Mouse (Mus musculus): ENCODE results near the gene Hoxa10. TPM values are rescaled to one million over a fixed set of nuclear protein-coding genes. Genes with fewer than 3 reads are reported as not detected.

Hoxa10 gene
- 1.6 and 2.3 TPM in 2 replicates for total RNA-seq (2017)

DNA sequence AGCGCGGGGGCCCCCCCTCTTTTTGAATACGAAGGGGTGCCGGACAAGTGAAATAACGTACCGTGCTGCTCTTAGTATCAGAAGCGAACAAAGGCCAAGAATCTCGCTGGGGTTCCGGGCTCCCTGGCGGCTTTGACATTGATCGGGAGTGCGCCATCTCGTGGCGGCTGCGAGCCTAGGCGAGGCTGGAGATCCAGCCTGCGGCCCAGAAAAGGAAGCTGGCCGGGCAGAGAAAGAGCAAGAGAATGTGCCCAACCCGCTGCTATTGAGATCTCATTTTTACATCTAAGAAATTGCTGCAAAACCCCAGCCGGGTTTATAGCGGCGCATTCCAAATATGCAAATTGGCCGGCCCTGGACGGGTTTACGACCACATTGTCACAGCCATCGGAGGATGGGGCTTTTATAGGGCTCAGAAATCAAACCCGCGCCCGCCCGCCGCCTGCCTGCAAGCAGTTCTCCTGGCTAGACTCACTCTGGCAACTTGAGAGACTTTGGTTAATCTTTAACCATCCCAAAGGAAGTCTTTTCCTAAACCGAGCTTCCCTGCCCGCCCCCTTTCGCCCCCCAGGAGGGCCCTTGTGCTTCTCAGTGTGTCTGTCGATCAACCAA, at the start of gene Hoxa10:
Hoxa10 (minus strand) TSS at position 466 of the 612 bp plus-strand sequence.
- peak; percentile 87 for ATAC-seq (replicated peaks; ENCODE audit: low read depth, poor library complexity, severe bottlenecking)

DNA sequence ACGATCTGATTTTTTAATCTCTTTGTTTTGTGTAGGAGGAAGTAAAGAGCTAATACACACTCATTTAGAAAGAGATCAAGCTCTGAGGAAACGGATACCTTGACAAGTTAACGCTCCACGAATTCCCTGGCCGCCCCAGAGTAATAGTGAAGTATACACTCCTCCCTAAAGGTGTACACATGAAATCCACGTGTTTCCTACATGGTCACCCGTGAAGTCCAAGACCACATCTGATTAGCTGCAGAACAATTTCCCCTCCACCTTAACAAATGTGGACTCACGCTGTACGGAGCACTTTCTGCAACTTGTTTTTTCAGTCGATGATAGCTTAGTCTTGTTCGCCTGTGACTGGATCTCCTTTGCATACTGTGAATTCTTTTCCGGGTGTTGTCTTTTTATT, 49.5 kb upstream of the Hoxa10 start:
- ATAC-seq (replicated peaks; ENCODE audit: low read depth, poor library complexity, severe bottlenecking) = no peak

DNA sequence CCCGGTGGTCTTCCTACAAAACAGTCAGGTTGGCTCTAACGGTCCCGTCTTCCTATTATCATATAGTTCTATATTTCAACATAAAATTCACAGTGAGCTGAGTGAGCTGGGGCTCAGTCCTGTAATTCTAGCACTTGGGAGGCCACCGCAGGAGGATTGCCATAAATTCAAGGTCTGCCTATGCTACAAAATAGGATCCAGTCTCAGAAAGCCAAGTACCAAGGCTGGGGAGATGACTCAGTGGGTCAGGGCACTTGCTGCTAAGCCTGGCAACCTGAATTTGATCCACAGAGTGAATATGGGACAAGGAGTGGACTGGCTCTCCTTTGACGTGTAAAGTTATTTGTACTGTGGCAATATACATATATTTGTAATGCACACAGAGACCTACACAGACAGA, 43.2 kb upstream of the Hoxa10 start:
- no peak for ATAC-seq (replicated peaks; ENCODE audit: low read depth, poor library complexity, severe bottlenecking)

DNA sequence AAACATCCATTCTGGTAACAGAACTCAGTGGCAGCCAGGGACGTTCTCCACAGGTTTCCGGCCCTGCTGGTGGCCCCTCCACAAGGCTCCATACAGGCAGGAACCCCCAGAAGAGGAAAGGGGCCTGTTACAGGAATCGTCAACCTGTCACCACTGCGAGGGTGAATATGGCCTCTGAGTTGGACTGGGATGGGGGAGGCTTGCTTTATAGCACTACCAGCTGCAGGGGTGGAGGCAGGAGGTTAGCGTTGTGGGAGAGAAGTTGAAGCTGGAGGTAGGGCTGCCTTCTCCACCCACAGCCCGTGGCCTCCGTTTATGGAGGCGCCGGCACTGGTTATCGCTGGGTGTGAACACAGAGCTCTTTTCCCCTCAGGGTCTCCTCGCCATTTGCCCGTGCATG, 40.4 kb upstream of the Hoxa10 start:
- no peak for ATAC-seq (replicated peaks; ENCODE audit: low read depth, poor library complexity, severe bottlenecking)

DNA sequence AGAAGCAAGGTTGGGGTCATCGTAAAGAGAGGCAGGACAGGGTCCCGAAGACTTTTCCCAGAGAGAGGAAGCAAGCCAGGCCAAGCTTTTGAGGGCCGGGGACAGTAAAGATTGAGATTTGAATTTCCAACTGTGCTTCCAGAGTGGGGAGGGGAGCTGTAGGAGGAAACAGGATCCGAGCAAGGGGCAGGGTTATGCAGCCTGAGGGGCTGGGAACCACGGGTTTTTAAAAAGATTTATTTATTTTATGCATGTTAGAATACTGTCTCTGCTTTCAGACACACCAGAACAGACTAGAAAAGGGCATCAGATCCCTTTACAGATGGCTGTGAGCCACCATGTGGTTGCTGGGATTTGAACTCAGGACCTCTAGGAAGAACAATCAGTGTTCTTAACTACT, 36.3 kb upstream of the Hoxa10 start:
- no peak for ATAC-seq (replicated peaks; ENCODE audit: low read depth, poor library complexity, severe bottlenecking)

DNA sequence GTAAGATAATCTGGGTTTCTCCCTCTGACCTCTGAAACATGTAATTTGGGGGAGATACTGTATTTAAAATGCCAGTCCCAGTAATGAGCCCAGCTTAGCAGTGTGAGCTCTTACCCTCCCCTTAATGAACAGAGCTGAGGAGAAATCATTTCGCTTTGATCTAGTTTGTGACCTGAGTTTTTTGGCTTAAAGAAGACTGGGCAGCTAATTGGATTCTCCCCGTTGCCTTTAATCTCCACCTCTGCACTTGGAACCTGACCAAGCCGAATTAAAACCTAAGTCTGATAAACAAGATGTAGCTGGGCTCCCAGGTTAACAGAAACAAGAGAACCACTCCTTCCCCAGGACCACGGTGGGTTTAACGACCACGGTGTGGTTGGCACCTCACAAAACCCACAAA, 35.7 kb upstream of the Hoxa10 start:
- no peak for ATAC-seq (replicated peaks; ENCODE audit: low read depth, poor library complexity, severe bottlenecking)

DNA sequence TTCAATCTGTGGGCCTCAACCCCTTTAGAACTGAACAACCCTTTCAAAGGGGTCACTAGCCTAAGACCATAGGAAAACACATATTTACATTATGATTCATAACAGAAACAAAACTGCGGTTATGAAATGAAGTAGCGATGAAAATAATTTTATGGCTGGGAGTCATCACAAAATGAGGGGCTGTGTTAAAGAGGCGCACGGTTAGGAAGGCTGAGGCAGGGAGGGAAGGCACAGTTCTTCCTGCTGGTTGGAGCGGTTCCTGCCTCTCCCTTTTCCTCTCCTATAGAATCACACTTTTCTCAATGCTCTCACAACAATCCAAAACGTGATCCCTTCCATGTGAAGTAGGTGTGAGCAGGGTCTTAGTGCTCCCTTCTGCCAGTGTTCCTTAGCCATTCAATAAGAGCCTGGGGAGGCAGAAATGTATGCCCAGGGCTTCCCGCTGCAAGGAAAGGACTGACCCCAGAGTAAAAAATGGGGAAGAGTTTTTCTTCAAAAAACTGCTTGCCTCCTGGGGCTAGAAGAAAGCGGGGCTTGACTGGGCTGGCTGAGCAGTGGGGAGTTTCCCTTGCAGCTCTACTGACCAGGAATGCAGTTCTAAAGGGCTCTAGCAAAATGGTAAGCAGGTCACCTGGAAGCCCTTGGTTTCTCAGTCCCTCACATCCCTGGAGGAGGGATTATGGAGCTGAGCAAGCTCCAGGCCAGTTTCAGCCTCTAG, 35.1 kb upstream of the Hoxa10 start:
- no peak for ATAC-seq (replicated peaks; ENCODE audit: low read depth, poor library complexity, severe bottlenecking)

DNA sequence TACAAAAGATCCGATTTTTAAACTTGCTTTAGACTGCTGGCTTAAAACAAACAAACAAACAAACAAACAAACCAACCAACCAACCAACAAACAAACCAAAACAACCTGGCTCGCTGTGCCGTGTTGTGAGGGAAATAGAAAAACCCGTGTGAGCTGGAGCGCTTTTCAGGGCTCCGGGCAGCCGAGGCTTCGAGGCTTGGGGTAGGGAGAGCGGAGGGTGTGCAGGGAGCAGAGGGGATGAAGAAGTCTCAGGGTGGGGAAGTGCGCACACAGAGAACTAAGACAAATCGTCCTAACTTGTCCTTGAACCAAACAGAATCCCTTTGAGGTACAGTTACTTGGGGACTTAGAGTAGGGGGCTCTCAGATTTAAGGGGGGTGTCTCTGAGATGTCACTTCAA, 33.9 kb upstream of the Hoxa10 start:
- no peak for ATAC-seq (replicated peaks; ENCODE audit: low read depth, poor library complexity, severe bottlenecking)

DNA sequence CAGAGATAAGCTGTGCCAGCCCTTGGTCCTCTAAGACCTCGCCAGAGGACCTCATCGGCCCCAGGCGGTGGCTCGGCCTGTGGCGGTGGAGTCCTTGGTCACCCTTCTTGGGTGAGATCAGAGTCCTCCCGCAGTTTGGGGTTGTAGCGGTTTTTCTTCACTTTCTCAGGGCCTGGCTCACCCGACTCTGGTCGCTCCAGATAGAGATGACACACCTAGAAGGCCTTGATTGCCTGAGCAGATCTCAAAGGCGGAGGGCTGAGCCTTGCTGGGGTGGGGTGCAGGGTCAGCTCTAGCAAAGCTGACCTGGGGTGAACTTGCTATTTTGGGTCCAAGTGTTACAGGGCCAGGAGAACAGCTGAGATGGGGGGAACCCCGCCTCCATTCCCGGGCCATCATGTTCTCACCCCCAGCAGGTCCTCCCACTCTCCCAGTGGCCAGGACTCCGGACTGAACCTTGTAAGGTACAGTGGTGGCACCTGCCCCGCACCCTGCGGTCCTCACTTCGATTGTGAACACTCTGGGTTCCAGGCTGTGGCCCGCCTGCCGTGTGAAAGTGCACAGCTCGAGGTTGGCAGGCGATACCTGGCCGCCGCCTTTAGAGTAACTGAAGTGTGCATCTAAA, 33.1 kb upstream of the Hoxa10 start:
- 0 out of 2 replicates have a peak, but pooled peaks have one; percentile 13 for ATAC-seq (replicated peaks; ENCODE audit: low read depth, poor library complexity, severe bottlenecking)

DNA sequence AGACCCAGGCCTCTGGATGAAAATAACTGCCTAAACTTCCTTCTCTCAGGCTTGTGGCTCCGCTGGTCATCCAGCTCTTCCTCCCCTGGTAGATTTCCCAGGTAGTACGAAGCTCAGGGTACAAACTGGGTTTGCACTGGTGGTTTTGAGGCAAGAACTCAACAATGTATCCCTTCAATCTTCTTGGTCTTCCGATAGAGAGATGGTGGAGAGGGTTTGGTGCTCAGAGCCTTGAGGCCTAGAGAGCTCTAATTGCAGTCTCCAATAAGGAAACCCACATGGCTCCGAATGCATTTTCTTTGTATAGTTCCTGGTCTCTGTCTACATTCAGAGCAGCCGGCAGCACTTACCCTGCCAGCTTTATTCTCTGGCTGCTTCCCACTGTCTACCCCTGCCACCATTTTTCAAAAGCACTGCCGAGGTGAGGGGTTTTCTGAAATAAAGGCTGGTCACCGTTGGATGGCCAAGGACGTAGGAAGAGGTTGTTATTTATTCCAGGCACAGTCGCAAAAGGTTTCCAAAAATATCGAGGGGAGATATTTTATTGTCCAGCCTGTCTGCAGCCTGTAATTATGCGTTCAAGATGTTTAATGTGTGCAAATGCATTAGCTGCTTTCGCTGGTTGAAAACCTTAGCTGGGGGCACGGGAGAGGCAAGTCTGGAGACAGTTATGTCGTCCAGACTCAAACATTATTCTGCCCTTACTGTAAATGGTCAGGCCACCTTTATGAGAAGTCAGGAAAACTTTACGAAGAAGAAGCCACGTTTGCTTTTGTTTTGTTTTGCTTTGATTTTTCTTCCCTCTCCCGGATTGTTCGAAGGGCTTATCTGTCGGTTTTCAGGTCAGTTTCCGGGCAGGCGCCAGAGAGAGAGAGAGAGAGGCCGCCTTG, 32.4 kb upstream of the Hoxa10 start:
- ATAC-seq (replicated peaks; ENCODE audit: low read depth, poor library complexity, severe bottlenecking) = no peak

DNA sequence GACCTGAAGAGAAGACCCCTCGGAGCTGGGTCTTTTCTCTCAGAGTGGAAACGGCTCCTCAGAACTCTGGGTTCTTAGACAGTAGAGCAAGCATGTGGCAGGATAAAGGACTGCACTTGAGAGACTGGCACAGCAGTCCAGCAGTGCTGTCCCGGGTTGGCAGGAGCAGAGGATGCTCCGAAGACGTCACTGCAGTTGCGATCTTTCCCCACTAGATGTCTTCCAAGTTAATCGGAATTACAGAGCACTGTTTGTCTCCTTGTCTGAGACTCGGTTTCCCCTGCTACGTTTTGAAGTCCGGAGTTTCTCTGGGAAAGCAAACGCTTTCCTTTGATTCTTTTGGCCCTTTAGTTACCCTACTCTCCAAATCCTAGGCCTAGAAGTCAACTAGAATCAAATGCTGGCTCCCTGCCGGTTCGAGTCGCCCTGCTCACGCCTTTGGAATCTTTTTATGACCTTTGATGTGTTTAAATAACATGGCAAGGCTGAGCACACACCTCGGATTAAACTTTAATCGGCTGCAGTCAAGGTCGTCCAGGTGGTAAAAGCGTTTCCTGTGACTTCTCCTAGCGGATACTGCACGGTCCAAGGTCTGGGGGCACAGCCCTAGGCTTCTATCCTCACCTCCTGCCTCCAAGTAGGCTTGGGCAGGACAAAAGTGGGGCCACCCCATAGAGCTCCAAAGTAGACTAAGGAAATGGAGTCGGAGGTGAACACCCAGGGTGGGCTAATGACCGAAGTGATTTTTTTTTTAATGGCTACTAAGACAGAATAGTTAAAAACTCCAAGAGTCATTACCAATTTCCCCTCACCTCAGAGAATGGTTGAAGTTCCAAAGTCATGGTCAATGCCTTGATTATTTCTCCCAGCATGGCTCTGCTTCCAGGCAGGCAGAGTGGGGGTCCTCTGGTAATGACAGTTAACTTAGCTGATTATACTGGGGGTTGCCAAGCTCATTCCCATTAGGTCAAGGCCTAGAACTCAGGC, 30.1 kb upstream of the Hoxa10 start:
- peak; percentile 77 for ATAC-seq (replicated peaks; ENCODE audit: low read depth, poor library complexity, severe bottlenecking)

DNA sequence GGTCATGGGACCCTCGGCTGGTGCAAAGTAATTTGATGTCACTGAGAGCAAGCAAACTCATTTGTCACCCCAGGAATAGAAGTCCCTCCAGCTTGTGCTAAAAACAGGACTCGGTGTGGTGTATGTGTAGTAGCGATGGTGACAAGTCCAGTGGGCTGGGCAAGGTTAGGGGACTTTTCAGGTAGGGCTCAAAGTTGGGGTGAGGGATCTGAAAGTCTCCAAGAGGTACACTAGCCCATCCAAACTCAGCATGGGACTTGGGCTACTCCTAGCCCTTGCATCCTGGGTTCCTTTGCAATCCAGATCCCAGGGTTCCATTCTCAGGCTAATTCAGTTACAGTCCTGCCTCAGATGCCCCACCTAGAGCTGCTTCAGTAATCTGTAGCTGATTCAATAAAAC, 28.1 kb upstream of the Hoxa10 start:
- ATAC-seq (replicated peaks; ENCODE audit: low read depth, poor library complexity, severe bottlenecking) = no peak

DNA sequence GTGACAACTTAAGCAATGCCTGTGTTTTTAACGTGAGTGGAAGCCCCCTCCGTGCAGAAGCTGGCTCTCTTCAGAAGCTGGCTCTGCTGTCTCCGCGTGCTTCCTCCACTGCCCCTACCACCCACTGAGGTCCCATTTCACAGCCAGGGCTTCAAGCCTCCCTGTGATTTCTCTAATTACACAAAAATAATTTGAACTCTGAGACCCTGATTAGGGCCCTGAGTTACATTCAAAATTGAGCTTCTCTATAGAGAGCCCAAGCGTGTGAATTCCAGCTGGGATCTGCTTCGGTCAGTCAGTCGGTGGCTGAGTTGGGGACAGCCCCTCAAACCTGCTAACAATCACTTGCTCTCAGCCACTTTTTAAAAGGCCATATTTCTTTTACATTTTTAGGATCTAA, 27.7 kb upstream of the Hoxa10 start:
- no peak for ATAC-seq (replicated peaks; ENCODE audit: low read depth, poor library complexity, severe bottlenecking)

DNA sequence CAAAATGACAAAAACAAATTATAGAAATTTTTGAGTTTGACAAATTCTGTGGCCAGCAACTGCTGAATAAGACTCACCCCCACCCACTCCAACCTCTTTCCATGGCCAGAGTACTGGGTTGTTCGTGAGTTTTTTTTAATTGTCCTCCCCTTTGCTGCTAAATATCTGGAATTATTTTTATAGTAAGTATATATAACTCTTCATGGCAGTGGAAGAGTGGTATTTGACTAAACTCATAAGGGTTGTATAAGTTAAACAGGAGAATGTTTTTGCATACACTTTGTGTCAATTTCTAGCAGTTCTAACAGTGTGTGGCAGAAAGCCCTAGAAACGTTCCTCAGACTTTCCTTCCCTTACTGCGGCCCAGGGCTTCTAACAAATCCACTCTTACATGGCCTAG, 27.0 kb upstream of the Hoxa10 start:
- ATAC-seq (replicated peaks; ENCODE audit: low read depth, poor library complexity, severe bottlenecking) = no peak

DNA sequence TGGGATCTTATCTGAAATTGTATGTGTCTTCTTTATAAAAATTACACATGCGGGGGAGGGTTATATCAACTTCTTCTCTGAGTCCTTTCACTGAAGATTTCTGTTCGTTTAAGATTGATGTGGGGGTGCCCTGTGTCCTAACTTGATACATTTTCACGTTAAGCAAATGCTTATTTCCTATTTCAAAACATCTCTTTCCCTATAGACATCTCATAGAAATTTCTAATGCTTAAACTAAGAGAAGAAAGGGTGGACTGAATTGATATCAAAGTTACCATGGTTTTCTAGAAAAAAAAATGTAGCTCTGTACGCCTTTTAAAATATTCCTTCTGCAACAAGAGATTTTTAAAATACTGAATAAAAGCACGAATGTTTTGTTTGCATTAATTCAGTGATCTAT, 26.6 kb upstream of the Hoxa10 start:
- ATAC-seq (replicated peaks; ENCODE audit: low read depth, poor library complexity, severe bottlenecking) = no peak

DNA sequence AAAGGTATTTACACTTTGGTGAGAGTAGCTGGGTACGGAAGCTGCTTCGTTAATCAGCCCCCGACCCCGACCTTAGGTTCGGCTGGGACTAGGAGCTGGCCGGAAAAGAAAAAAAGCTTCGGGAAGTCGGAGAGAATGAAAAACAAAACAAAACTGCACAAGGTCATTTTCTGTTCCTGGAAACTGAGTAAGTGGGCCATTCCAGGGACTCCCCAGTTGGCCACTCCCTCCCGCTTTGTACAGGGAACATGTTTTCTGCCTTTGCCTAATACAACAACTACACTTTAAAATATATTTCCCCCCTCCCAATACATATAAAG, 26.0 kb upstream of the Hoxa10 start:
- no peak for ATAC-seq (replicated peaks; ENCODE audit: low read depth, poor library complexity, severe bottlenecking)

DNA sequence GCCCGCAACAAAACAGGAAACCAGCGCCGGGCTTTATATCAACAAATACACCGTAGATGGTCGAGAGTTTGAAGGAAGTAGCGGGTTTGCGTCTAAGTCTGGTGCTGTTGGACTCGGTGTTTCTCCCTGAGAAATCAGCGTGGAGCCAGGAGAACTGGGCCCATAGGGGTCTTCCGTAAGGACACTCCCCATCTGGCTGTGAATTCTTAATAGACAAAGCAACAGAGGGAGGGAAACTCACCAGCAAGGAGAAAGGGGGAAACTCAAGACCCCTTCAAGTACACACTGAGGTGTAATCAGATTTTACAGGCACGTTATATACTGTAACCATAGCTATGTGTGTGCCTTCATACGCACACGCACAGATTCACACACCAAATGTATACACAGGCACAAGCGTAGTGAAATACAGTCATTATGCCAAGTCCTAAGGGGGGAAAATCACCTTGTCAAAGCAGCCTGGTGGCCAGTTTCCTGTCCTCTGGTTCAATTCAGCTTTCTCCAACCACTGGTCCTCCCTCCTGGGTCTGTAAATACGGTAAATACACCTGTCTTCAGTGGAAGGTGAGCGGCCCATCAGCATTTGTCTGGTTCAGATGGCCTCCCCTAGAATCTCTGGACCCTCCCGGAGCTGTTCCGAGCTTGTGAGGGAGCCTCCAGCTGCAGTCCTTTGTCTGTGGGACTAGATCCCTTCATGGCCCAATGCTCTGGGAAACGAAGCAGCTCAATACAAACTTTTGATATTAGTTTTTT, 25.4 kb upstream of the Hoxa10 start:
- no peak for ATAC-seq (replicated peaks; ENCODE audit: low read depth, poor library complexity, severe bottlenecking)

DNA sequence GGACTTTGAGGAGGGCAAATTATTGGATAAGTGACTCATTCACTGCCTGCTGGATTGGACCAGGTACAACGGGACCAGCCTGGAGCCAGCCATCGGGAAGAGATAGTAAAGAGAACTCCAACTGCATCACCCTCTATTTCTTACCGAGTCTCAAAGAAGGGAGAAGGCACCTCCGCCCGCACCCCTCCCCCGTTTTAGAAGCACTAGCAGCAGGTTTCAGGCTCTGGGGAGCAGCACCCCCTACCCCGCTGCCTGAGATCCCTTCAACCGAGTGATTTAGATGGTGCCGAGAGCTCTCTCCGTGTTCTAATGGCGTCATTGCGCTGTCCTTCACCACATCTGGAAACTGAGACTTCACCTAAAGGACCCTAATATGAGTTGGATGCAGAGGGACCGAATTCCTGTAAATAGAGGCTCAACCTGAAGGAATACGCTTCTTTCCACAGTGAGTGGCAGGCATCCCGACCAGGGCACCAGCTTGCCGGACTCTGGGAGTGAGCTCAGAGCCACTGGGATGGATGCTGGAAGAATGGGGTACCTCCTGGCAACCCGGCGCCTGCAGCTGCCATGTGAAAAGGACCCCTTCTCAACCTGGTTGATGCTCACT, 24.8 kb upstream of the Hoxa10 start:
- ATAC-seq (replicated peaks; ENCODE audit: low read depth, poor library complexity, severe bottlenecking) = no peak

Data from common myeloid progenitor, adult 5-6 weeks (primary cell).